Mouse (Mus musculus) adipocyte (in vitro differentiated cells): Measurements from ENCODE around the gene Tsc1.
A peak's percentile ranks its signal among the peaks of the same experiment; 100 is the strongest.

Source experiments
- DNase-seq: peaks from one replicate; pipeline ENCODE4 v3.0.0-alpha.2; 2016; ENCODE audit warnings: low spot score

Gene Tsc1

DNA sequence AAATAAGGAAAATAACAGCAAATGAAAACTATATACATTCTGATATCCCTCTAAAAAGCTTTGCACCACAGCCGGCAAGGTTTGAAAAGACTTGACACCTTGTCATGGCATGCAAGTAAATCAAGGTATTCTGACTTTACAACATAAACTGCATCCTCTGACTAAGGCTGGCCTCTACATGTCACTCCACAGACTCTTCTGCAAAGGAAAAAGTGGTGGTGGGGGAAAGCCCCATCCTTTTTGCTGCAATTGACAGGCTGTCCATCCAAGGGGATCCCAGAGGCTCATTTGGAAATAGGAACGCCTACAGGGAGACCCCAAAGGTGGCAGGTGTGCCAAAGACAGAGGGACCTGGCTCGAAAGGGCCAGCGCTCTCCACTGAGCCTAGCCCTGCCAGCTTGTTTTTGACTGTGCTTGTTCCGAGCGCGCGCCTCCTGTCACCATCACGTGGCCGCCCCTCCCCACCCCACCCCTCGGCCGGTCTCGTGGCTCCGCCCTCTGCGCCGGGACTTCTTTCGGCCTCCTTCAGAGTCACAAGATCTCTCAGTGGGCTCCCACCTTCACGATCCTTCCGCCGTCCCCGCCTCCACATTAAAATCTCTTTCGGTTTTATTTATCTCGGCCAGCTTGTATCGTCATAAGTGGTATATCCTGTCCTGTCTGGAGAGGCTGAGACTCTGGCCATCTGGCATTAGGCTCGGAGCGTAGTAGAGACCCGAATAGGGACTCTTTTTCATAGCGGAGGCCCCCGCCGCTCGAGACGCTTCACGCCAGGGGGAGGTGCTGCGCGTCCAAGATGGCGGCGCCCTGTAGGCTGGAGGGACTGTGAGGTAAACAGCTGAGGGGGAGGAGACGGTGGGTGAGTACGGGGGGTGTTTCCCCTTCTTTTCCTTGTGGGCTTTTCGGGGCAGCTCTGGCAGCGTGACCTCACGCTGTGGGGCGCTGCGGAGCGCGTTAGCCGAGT, at the start of gene Tsc1:
TSS of gene Tsc1 (plus strand) at position 768 of the 964 bp plus-strand sequence.
- peak; percentile 95 for DNase-seq

DNA sequence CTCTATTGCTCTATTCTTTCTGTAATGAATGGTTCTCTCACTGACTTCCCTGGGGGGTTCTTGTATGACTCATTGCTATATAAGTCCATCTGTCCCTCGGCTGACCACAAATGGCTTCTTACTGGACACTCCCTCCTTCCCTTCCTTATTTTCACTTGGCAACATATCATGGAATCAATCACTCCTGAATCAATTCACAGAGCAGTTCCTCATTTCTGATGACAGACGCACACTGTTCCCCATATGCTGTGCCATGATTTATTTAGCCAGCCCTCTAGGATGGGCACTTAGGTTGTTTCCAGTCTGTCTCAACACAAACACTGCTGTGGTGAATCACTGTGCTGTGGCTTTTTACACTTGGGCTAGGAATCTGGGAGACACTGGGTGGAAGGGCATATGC, 49.5 kb upstream of the Tsc1 start:
- DNase-seq, result peak; percentile 23

DNA sequence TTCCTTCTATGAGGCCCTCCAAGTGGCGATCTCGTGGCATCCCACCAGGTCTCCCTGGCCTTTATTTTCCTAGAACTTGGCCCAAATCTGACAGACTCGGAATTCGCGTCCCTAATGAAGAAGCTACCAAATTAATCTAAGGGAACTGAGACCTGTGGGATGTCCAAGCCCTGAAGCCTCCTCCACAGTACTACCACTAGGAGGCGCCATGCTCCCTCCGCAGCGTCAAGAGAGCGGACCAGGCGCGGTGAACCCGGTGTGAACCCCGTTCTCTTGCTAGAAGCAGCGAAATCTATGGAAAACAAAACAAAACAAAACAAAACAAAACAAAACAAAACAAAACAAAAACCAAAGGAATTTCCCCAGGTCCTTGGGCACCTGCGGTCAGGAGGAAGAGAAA, 48.2 kb upstream of the Tsc1 start:
- no peak for DNase-seq

DNA sequence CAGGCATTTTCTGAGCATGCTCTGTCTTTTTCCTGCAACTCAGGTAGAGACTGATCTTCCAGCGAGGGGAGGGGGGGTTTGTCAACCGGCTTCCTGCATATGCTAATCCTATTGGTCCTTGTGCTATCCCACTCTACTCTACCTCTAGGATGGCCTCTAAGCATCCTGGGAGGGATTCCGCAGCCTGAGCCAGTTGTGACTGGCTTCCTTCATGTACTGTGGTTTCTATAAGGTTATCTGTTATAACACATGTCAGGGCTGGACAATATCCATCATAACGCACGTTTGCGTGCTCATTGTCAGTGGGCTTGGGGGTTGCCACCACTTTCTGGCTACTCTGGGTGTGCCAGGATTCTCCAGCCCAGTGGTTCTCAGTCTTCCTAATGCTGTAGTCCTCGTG, 45.0 kb upstream of the Tsc1 start:
- DNase-seq, result no peak

DNA sequence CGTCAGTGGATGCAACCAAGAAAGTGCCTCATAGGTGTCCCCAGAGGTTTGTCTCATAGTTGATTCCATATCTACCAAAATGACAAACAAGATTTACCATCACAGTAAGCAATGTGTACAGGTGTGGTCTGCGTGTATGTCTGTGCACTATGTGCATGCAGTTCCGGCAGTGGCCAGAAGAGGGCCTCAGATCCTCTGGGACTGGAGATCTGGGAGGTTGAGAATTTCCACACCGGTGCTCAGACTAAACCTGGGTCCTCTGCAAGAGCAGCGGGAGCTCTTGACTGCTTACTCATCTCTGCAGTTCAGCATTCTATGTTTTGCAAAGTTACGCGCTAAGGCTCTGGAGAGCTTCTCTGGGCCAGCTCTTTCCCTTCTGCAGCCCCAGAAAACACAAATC, 44.0 kb upstream of the Tsc1 start:
- DNase-seq, result no peak

DNA sequence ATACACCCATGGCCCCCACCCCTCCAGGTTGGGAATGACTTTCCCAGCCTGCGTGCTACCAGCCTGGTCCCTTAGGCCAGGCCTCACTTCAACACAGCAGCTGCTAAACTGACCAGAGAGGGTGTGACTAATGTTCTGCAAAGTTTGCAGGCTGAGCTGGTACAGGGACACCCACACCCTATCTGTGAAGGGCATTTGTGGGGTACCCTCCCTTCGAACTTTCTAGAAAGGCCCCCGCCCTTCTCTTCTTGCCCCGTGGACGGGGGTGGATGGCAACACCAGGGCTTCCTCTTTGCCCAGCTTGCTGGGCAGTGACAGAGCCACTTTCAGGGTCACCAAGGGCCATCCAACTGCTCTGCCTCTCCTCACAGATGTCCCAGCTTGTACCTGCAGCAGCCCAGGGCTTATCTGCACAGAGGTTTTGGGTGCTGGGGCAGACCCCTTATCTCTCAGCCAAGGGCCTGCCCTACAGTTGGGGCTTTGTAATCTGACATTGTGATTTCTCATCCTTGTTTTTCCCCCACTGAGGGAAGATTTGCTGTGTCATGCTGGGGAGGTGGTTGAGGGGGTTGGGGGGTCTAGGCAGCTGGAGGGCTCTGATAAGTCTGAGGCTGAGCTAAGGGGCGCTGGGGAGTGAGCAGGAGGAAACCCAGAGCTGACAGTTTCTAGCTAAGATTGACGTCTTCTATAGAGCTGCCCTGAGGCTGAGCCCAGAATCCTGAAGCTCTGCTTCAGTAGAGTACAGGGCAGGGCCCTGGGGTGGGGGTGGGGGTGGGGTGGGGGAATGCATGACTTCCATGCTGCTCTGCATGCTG, 43.1 kb upstream of the Tsc1 start:
- DNase-seq, result no peak

DNA sequence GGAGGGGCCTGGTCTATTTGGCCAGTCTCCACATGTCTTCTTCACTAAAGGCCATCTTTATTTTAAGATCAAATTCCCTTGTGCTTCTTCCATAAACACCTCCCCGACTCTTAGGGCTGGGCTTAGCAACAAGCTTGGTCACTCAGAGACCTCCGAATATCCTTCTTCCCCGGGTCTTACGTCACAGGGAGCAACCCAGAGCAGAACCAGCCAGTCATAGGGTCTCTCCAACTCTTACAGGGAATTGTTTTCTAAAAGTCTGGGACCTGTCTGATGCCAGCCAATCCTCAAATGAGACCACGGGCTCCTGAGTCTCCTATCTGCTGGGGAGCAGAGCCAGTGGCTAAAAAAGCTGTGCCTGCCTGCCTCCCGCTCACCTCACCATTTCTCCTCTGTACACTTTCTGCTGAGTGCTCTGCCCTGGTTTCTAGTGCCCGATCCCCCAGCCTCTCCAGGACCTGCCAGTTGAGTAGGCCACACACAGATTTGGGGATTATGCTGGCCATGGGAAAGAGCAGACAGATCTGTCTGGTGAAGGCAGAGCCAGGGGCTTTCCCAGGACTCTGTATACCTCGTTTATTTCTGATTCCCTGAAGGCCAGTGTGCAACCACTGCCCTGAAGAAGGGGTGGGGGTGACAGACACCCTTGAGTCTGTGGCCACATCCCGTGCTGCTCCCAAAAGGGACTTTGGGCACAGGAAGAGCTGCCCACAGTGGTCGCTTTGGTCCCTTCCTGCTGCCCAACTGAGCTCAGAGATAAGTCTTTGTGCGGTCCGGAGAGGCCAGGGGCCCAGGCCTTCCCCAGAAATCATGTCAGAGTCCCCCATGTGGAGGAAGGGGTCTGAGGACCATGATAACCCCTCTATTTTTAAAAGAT, 42.1 kb upstream of the Tsc1 start:
- no peak for DNase-seq

DNA sequence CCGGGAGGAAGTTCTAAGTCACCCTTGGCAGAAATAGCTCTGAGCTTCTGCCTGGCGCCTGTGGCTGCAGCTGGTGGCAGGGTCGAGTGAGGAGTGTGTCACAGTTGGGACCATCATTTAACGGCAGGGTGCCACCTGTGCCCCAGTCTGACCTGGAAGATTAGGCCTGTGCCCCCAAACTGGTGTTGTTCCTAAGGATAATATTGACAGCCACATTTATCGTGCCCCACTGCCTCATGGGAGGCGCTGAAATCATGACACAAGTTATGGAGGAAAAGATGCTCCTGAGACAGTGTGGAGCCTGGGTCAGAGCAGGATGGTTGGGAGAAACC, 41.5 kb upstream of the Tsc1 start:
- DNase-seq, result no peak

DNA sequence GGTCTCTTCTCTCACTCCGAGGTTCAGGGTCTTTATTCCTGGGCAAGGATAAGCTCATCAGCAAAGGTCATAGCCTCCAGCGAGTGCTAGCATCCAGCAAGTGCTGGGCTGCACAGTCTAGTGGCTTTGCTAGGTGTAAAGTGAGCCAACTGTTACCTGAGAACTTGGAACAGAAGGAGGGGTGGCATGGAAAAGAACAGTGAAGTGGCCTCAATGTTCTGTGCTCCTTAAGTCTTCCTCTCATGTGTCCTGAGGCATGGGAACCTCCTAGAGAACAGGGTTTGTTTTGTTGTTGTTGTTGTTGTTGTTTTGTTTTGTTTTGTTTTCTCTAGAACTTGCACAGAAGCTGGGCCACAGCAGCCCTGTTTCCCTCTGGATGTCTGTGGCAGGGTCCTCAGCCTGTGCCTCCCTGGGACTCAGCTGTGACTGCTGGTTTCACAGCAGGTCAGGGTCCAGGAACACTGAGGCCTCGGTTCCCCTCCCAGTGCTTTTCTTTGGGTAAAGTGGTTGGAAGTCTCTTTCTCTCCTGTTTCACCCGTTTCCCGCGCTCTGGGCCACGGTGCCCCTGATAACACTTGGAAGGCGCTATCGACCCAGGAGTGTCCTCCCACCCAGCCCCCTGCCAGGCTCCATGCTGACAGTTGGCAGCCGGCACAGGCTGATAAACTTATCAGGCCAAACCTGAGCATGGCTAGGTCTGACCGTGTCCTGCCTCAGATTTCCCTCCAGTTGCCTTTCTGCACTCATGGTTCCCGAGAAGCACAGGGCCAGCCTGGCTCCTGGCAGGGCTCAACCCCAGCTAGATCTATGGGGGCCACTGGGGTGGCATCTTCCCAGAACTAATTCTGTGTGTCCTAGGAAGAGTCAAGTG, 39.1 kb upstream of the Tsc1 start:
- DNase-seq, result no peak

DNA sequence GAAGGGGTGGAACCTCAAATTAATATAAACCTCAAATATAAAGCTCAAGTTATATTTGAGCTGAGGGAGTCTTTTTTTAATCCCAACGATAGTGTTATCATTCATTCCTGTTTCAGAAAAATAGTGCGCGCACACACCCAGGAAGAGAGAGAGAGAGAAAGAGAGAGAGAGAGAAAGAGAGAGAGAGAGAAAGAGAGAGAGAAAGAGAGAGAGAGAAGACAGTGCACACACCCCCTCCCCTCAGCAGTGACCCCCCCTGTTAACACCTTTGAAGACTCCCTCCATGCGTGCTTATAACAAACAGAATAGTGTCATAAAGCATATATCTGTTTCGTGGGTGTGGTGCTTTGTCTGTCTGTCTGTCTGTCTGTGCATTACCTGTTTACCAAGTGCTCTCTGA, 37.5 kb upstream of the Tsc1 start:
- DNase-seq, result no peak

DNA sequence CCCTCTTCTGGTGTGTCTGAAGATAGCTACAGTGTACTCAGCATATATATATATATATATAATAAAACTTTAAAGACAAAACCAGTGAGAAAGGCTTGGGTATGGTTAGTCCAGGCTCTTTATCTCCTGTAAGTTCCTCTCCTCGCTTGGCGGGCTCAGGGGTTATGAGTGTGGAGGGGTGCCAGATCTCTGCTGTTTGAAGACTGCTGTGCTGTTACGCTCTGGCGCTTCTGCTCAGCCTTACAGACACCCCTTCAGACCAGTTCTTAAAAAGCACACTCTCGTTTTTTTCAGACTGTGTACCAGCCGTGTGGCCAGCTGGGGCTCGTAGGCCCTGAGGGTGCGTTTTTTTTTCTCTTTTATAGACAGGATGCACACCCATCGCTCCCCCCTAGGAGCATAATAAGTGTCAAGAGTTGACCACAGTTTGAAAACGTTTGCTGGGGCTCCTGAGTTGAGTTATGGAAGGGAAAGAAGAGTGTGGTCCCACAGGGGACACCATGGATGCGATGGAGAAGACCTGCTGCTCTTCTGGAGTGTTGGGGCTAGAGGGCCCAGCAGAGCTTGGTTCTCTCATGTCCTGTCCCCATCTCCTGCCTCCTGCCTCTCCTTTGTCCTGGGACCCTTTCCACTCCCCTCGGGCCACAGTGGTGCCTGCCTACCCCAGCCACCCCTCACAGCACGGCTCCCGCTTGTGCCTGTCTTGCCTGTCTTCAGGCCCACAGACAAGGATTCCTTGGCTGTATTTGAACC, 35.1 kb upstream of the Tsc1 start:
- no peak for DNase-seq

DNA sequence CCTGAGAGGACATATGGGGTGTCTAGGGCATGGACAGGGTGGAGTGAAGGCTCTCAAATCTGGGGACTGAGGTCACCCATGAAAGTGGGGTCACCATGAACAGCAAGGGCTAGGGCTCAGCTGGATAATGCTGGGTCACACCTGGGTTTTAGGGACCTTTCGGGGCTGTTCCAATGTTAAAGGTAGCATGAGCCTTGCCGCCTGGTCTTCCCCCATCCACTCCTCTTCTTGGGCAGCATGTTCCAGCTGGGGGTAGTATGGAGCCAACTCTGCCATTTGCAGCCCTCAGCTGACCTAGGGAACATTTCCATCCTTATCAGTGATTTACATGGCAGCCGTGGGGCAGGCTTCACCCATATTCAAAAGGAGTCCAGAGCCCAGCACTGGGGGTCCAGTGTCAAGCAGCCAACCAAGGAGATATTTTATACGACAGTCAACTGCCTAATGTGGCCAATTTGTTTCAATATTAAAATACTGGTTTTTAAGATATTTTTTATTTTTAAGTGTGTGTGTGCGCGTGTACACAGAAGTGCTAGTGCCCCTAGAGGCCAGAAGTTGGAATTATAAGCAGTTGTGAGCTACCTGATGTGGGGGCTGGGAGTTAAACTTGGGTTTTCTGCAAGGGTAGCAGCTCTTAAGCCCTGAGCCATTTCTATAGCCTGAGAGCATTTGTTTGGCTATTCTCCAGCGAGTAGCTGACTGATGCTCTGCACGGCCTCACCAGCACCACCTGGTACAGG, 34.3 kb upstream of the Tsc1 start:
- no peak for DNase-seq

DNA sequence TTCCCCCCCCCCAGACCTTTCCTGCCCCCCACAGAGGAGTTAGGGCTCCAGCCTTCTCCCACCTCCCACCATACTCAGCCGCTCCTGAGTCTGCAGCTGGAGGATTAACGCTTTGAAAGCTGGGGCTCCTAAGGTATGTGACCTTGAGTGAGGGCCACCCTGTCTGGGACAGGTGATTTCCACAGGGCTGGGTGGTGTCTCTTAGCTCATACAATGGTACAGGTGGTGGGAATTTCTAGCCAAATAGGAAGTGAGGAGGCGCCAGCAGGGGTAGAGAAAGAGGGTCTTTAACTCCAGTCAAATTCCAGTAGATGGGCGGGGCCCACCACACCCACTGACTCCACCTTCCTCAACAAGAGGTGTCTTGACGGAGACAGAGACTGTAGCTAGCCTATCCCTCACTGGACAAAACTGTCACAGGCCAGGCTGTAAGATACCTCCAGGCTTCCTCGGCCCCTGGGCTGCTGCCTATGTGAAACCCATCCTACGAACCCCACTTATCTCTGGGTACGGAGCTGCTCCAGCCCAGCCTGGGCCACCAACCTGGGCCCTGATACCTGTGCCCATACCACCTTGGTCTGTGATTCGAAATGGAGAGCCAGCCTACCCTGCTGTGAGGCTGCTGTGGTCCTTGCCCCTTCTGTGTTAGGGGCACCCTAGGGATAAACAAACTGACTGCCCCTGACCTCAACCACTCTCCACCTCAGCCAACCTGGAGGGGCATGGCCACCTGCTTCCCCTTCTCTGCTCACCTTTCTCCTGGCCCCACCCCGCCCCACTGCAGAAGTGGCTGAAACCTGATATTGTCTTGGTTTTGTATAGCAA, 33.5 kb upstream of the Tsc1 start:
- DNase-seq, result no peak

DNA sequence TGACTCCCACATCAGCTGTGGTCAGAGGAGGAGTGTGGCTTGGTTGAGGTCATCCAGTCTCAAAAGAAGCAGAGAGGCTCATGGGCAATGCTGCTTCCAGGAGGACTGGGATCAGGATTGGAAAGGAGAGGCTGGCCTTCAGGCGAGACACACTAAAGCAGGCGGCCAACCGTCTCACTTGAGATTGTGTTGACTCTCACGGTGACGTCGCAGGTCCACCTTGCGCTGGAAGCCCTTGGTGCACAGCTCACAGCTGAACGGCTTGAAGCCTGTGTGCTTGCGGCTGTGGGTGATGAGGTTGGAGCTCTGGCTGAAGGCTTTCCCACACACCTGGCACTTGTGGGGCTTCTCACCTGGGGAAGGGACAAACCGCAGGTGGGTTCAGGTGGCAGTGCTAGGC, 31.2 kb upstream of the Tsc1 start:
- DNase-seq, result no peak

DNA sequence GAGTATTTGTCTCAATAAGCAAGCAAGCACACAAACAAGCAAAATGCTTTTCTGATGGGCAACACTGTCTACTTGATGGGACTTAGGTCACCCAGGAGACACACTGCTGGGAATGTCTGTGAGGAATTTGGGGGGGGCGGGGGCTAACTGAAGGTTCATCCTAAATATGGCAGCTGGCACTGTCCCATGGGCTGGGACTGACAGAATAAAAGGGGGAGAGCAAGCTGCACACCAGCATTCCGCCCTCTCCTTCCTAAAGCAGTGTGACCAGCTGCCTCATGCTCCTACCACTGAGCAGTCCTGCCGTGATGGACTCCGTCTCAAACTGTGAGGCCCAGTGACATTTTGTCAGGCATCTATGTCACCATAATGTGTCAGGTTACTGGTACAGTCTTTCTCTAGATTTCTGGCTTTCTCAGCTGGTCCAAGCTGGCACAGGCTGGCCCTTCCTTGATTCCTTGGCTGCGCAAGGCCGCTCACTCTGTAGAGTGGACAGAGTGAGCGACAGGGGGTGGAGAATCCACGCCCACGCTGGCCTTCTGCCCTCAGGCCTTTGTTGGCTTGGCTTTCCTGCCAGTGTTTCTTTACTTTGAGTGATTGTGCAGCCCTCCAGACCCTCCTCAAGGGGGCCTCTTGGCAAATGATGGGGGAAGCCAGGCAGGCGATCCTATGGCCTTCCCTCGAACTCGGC, 30.2 kb upstream of the Tsc1 start:
- no peak for DNase-seq

DNA sequence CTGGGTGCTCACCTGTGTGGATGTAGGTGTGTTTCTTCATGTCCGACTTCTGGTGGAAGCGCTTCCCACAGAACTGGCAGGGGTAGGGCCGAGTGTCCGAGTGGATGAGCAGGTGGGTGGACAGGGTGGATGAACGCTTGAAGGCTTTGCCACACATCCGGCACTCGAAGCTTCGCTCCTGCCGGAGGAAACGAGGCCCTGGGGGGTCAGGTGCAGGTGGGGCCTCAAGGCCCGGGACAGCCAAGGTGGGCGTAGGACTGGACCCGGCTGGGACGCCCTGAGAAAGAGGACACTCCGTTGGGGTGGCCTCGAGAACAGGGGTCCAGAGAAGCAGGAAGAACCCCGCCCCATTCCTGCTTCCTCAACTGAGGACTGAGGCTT, 29.6 kb upstream of the Tsc1 start:
- no peak for DNase-seq

DNA sequence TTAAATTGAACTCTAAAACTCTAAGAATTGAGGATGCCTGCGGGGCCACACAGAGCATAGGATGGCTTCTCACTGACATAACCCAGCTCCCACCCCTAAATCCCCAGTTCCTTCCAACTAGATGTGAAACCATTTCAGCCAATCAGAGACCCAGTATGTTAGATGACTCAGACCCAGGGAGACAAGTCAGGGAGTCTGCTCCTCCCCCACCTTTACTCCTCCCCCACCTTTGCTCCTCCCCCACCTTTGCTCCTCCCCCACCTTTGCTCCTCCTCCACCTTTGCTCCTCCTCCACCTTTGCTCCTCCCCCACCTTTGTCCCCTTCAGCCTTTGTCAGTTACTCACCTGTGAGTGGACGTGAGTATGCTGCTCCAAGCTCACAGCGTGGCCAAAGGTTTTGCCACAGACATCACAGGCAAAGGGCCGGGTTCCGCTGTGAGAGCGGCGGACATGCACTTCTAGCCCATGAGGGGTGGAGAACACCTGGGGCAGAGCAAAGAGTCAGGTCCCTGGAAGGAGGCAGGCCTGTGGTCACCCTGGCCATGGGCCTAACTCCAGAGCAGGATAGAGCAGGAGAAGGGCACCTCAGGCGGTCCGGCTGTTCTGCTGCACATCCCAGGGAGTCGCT, 28.5 kb upstream of the Tsc1 start:
- DNase-seq, result no peak

DNA sequence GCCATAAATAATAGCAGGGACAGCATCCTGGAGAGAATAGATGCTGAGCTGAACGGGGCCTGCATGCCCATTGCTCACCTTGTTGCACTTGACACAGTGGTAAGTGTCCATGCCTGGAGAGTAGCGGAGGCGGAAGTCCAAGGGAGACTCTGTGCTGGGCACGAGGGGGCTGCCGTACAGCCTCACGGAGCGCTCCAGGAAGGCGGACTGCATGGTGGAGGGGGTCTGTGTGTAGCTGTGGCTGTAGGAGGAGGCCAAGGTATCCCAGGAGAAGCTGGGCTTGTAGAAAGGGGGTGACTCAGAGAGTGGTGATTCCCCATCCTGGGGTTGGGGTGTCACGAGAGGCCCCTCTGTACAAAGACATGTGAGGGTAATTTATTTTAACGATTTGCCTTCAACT, 27.4 kb upstream of the Tsc1 start:
- DNase-seq, result no peak
